Mouse (Mus musculus) stomach, postnatal 0 days (tissue): Measurements from ENCODE around the gene Dnajc17.

Experiments used
- CTCF ChIP-seq: IDR thresholded peaks from 2 replicates; pipeline ENCODE4 v1.5.1; 2016; ENCODE audit warnings: antibody characterized with exemption, low read depth, mild to moderate bottlenecking, moderate library complexity
- EP300 ChIP-seq: optimal IDR thresholded peaks from 2 replicates; pipeline ENCODE3; 2016; ENCODE audit warnings: antibody characterized with exemption

GRCm38 (mm10) chr2:119176761-119177160 lies 31.8 kb downstream of the Dnajc17 start:
- peak; percentile 5; the same call in 1 of the 2 replicates for TF ChIP-seq CTCF
- no peak for TF ChIP-seq EP300
